Mouse (Mus musculus): ENCODE results near the gene Gmfb.

DNA sequence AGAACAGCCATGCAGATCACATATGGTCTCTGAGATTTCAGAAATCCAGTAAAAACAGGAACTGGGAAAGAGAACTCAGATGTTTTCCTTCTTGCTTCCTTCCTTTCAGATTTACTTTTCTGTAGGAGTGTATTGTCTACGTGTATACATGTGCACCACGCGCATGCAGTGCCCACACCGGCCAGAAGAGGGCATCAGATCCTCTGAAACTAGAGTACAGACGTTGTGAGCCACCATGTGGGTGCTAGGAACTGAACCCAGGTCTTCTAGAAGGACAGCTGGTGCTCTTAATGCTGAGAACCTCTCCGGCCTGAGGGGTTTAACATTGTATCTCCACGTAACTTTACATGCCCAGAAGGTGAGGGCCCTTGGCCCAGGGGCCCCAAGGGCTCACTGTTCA lies 42.8 kb downstream of the Gmfb start:
- TF ChIP-seq EP300 (IDR thresholded peaks at IDR 0.05; ENCODE audit: insufficient read depth, low read depth, low read length) (no peak), CTCF (IDR thresholded peaks at IDR 0.05; ENCODE audit: low read depth, low read length) (peak; percentile 49), POLR2A (IDR thresholded peaks at IDR 0.05; ENCODE audit: insufficient read depth, low read length) (no peak)

All from ES-Bruce4 (cell line).